In the genomic region with DNA sequence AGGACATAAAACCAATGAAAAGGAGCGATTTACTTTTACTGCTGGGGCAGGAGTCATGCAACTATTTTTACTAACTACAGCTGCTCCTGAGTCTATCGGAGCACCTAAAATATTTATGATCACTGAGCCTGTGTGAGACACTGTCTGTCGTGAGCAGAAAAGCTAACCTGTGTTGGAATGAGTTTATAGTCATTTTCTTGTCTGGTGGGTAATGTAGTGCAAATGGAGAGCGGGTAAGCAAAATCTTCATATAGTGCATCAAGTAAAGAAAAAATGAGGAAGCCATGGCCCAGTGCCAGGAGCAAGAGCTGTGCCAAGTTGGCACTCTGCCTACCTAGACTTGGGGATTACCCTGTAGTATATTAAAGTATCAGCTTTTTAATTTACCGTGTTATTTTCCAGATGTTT, we compare ENCODE assay signal across 9 mouse cellular contexts.
DNase-seq lines count a peak whose midpoint lies in the region; ATAC-seq lines count a peak whose summit lies in the region.
"Had no signal": no experiment of that assay in that cellular context is flagged by ENCODE, and none has a peak within 500 bp of the region (broad histone marks: within the 10 kb centered on the region; RNA-seq: fewer than 3 reads in every experiment).

No protein-coding gene starts in this region.

- H3K27ac ChIP-seq in kidney, embryonic 14.5 days (ENCODE audit: low read depth, low read length), result no peak overlapping the region

- DNase-seq in cerebellum, postnatal 10 days, result peak; percentile 73 to 74
- no peak for DNase-seq in cerebellum, adult 8-10 months
- DNase-seq in kidney, adult 11 months, result peak; percentile 23
- DNase-seq in testis, postnatal 10 days (ENCODE audit: low spot score), result peak; percentile 48
- DNase-seq in testis, postnatal 14 days (ENCODE audit: low spot score), result no peak
- no peak for DNase-seq in frontal cortex, postnatal 25 days (ENCODE audit: low spot score in 2 of 2)
- DNase-seq: cerebellum, adult 9-11 months had no signal

- H3K27me3 ChIP-seq in kidney, embryonic 14.5 days (ENCODE audit: control insufficient read depth, insufficient read depth, low read length), result no peaks in the 10 kb centered on the region

- H3K36me3 ChIP-seq in kidney, embryonic 14.5 days (ENCODE audit: control insufficient read depth, insufficient read depth, low read length), result no peaks in the 10 kb centered on the region

- ATAC-seq in kidney, embryonic 14.5 days (ENCODE audit: low FRiP score, low TSS enrichment), result no peak
- no peak for ATAC-seq in erythroblast, adult 5-6 weeks (replicated peaks; ENCODE audit: low FRiP score, poor library complexity, severe bottlenecking)

- H3K9ac ChIP-seq in kidney, embryonic 14.5 days (ENCODE audit: low read depth, low read length), result no peak overlapping the region

- H3K4me3 ChIP-seq in kidney, embryonic 14.5 days (ENCODE audit: low read length), result no peak overlapping the region

- 0 out of 2 replicates have a peak, but pooled peaks cover 2% of the 10 kb centered on the region for H3K9me3 ChIP-seq in kidney, embryonic 14.5 days (ENCODE audit: control insufficient read depth, low read length)

- no peaks in the 10 kb centered on the region for H3K4me1 ChIP-seq in kidney, embryonic 14.5 days (ENCODE audit: control insufficient read depth, insufficient read depth, low read length)

- no peak overlapping the region for H3K4me2 ChIP-seq in kidney, embryonic 14.5 days (replicated peaks; ENCODE audit: low read depth, low read length)

- WGBS in kidney, embryonic 14.5 days, result 37% methylated on average over 5 of the region's 5 CpGs

Comparison
In these comparisons a context has a peak if more than half of its experiments do, and no peak if none do; other contexts are left out.
1. DNase-seq: peak in cerebellum, postnatal 10 days (2 of 2), kidney, adult 11 months (single experiment) and testis, postnatal 10 days (single experiment); none in cerebellum, adult 8-10 months (single experiment), testis, postnatal 14 days (single experiment) and frontal cortex, postnatal 25 days (0 of 2).